Mouse (Mus musculus): Measurements from ENCODE around the gene Vegfc.

The Vegfc gene

GRCm38 (mm10) chr8:54077271-54078120 is at the start of gene Vegfc:
Gene Vegfc, plus strand, starts transcription at chr8:54077606.
- peak; percentile 40 for DNase-seq

GRCm38 (mm10) chr8:54034584-54034983 is 42.8 kb upstream of the Vegfc start:
- DNase-seq: no peak

- no peak for DNase-seq
Measured at GRCm38 (mm10) chr8:54042601-54043000, 34.8 kb upstream of the Vegfc start.

GRCm38 (mm10) chr8:54043468-54043867 is 33.9 kb upstream of the Vegfc start:
- DNase-seq: no peak

GRCm38 (mm10) chr8:54053210-54053609 is 24.2 kb upstream of the Vegfc start:
- DNase-seq: no peak

- no peak for DNase-seq
Measured at GRCm38 (mm10) chr8:54065492-54065891, 11.9 kb upstream of the Vegfc start.

GRCm38 (mm10) chr8:54076301-54076700 is 1.1 kb upstream of the Vegfc start:
- no peak for DNase-seq

GRCm38 (mm10) chr8:54076791-54077270 is 575 bp upstream of the Vegfc start:
- DNase-seq: no peak

- DNase-seq: no peak
Measured at GRCm38 (mm10) chr8:54078121-54078440, 675 bp downstream of the Vegfc start.

- DNase-seq: no peak
Measured at GRCm38 (mm10) chr8:54079001-54079400, 1.6 kb downstream of the Vegfc start.

GRCm38 (mm10) chr8:54079601-54080000 is 2.2 kb downstream of the Vegfc start:
- DNase-seq: no peak

- no peak for DNase-seq
Measured at GRCm38 (mm10) chr8:54085896-54086295, 8.5 kb downstream of the Vegfc start.

GRCm38 (mm10) chr8:54087114-54087513 is 9.7 kb downstream of the Vegfc start:
- no peak for DNase-seq

GRCm38 (mm10) chr8:54089204-54089603 is 11.8 kb downstream of the Vegfc start:
- DNase-seq: no peak

GRCm38 (mm10) chr8:54089901-54090300 is 12.5 kb downstream of the Vegfc start:
- no peak for DNase-seq

- DNase-seq: no peak
Measured at GRCm38 (mm10) chr8:54100058-54100457, 22.7 kb downstream of the Vegfc start.

GRCm38 (mm10) chr8:54114581-54114980 is 37.2 kb downstream of the Vegfc start:
- no peak for DNase-seq

- DNase-seq: no peak
Measured at GRCm38 (mm10) chr8:54120115-54120514, 42.7 kb downstream of the Vegfc start.

GRCm38 (mm10) chr8:54121942-54122341 is 44.5 kb downstream of the Vegfc start:
- DNase-seq: no peak

- DNase-seq: no peak
Measured at GRCm38 (mm10) chr8:54122345-54122744, 44.9 kb downstream of the Vegfc start.

GRCm38 (mm10) chr8:54130558-54130957 is 53.2 kb downstream of the Vegfc start:
- no peak for DNase-seq

GRCm38 (mm10) chr8:54153240-54153639 is 75.8 kb downstream of the Vegfc start:
- peak; percentile 20 for DNase-seq

GRCm38 (mm10) chr8:54163505-54163904 is 86.1 kb downstream of the Vegfc start:
- no peak for DNase-seq

- no peak for DNase-seq
Measured at GRCm38 (mm10) chr8:54185336-54185735, 107.9 kb downstream of the Vegfc start.

GRCm38 (mm10) chr8:54185927-54186326 is 108.5 kb downstream of the Vegfc start:
- DNase-seq: no peak

All from thymus, postnatal 14 days (tissue).